Mouse (Mus musculus) hematopoietic stem cell, adult 5-6 weeks (primary cell): ENCODE results near the gene Smim24. TPM values are rescaled to one million over a fixed set of nuclear protein-coding genes. Genes with fewer than 3 reads are reported as not detected.

Experiments
- ATAC-seq, 2 experiments: fragments of 125-278 bp in 1 of 2; replicated peaks in 1 of 2; 2 replicates each; pipeline ENCODE4 v1.8.0; 2016 to 2017; ENCODE audit warnings: inconsistent platforms in 2 of 2, mild to moderate bottlenecking in 2 of 2, moderate number of reproducible peaks in 2 of 2, low read depth in 1 of 2, moderate TSS enrichment in 1 of 2; ENCODE audit not compliant: low FRiP score in 2 of 2, poor library complexity in 2 of 2, severe bottlenecking in 2 of 2, insufficient read depth in 1 of 2, low TSS enrichment in 1 of 2
- total RNA-seq: library from RNA; stranded (forward); fragments of 172-1452, 232-1000 nt; gene quantifications from 2 replicates; pipeline ENCODE4 v1.2.3, GENCODE M21; 2017

The Smim24 gene
- total RNA-seq, 1 experiment from 2014 or later: 17.4 TPM

DNA sequence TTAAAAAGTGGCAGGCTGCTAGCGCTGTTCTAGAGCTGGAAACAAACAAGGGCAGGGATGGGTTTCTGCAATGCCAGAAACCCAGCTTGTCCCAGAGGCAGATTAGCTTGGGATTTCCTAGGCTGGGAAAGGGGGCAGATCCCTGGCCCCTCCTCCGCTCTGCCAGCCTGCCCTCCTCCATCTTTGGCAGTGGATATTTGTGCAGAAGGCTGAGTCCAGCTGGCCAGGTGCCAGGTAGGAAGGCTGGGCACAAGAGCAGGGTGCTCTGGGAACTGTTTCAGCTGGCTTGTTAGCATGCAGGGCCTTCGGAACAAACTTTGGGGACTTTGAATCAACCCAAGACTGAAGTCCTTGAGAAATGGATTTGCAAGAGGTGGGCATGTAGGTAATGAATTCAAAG is 42.6 kb downstream of the Smim24 start:
- ATAC-seq: no peak

DNA sequence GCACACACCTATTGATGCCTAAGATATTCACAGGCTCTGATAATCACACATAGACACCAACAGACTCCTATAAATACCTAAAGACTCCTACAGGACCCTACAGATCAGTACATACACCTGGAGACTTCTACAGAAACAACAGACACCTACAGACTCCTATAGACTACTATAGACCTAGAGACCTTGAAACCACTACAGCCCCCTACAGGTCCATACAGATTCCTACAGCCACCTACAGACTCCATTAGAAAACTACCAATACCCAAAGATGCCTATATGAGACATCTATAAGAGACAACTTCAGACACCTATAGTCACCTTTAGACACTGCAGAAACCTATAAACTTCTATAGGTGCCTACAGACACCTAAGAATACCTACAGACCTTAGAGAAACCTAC is 48.2 kb downstream of the Smim24 start:
- ATAC-seq: peak; percentile 65 to 81; a peak in 3 of 4 replicates

Other genes with a start within 250 kb of the Smim24 start
- 7.3 and 8.7 TPM in 2 replicates for gene Pias4, start 225.1 kb upstream of the Smim24 start, total RNA-seq
- 1,714 and 1,773 TPM in 2 replicates for gene Eef2, start 216.4 kb upstream of the Smim24 start, total RNA-seq
- gene Dapk3, start 210.0 kb upstream of the Smim24 start, total RNA-seq: 29.9 and 30.6 TPM in 2 replicates
- gene 4930442H23Rik, start 209.2 kb upstream of the Smim24 start, total RNA-seq: not detected in 2 replicates
- gene Nmrk2, start 191.0 kb upstream of the Smim24 start, total RNA-seq: not detected in 2 replicates
- not detected in 2 replicates for gene Atcay, start 162.2 kb upstream of the Smim24 start, total RNA-seq
- gene Zfr2, start 159.9 kb upstream of the Smim24 start, total RNA-seq: 0.65 and 6.8 TPM in 2 replicates
- gene Matk, start 140.1 kb upstream of the Smim24 start, total RNA-seq: 27.9 and 30.8 TPM in 2 replicates
- gene Mrpl54, start 126.1 kb upstream of the Smim24 start, total RNA-seq: 125 and 132 TPM in 2 replicates
- 10.5 and 21.6 TPM in 2 replicates for gene Apba3, start 126.1 kb upstream of the Smim24 start, total RNA-seq
- 4.6 and 10.4 TPM in 2 replicates for gene Tjp3, start 101.5 kb upstream of the Smim24 start, total RNA-seq
- 48.8 and 67.1 TPM in 2 replicates for gene Pip5k1c, start 100.1 kb upstream of the Smim24 start, total RNA-seq
- 25.7 and 33.1 TPM in 2 replicates for gene Cactin, start 71.9 kb upstream of the Smim24 start, total RNA-seq
- gene Tbxa2r, start 64.3 kb upstream of the Smim24 start, total RNA-seq: 3.0 and 4.6 TPM in 2 replicates
- 0.10 and 0.56 TPM in 2 replicates for gene Gipc3, start 49.8 kb upstream of the Smim24 start, total RNA-seq
- gene Hmg20b, start 42.6 kb upstream of the Smim24 start, total RNA-seq: 25.6 and 37.4 TPM in 2 replicates
- 10.4 and 16.9 TPM in 2 replicates for gene Mfsd12, start 35.6 kb upstream of the Smim24 start, total RNA-seq
- 1.1 and 3.3 TPM in 2 replicates for gene 4930404N11Rik, start 27.2 kb upstream of the Smim24 start, total RNA-seq
- 11.6 and 17.2 TPM in 2 replicates for gene Fzr1, start 14.5 kb upstream of the Smim24 start, total RNA-seq
- gene Dohh, start 8.6 kb upstream of the Smim24 start, total RNA-seq: 13.2 and 15.3 TPM in 2 replicates
- 6.9 TPM in 1 of 2 replicates, not detected in the other for gene Gm48551, start 8.6 kb upstream of the Smim24 start, total RNA-seq
- not detected in 2 replicates for gene Gm48552, start 4.0 kb upstream of the Smim24 start, total RNA-seq
- gene Nfic, start 62.6 kb downstream of the Smim24 start, total RNA-seq: 10.8 and 12.1 TPM in 2 replicates
- gene Celf5, start 89.7 kb downstream of the Smim24 start, total RNA-seq: 0.60 TPM in 1 of 2 replicates, not detected in the other
- 39.1 and 41.4 TPM in 2 replicates for gene Ncln, start 103.3 kb downstream of the Smim24 start, total RNA-seq
- gene S1pr4, start 107.1 kb downstream of the Smim24 start, total RNA-seq: 14.0 and 21.4 TPM in 2 replicates
- gene Gna15, start 131.2 kb downstream of the Smim24 start, total RNA-seq: 25.3 and 40.2 TPM in 2 replicates
- gene Gna11, start 152.1 kb downstream of the Smim24 start, total RNA-seq: 5.6 and 5.8 TPM in 2 replicates
- gene Aes, start 166.4 kb downstream of the Smim24 start, total RNA-seq: 204 and 238 TPM in 2 replicates
- gene Tle2, start 181.5 kb downstream of the Smim24 start, total RNA-seq: 11.2 and 11.8 TPM in 2 replicates
- gene Tle6, start 208.0 kb downstream of the Smim24 start, total RNA-seq: 22.9 and 47.4 TPM in 2 replicates
- gene BC025920, start 213.2 kb downstream of the Smim24 start, total RNA-seq: 2.9 and 3.5 TPM in 2 replicates
- gene Sirt6, start 234.7 kb downstream of the Smim24 start, total RNA-seq: 2.8 and 3.1 TPM in 2 replicates
- 3.5 and 8.1 TPM in 2 replicates for gene Ankrd24, start 235.5 kb downstream of the Smim24 start, total RNA-seq